Mouse (Mus musculus): ENCODE results near the gene Tnfrsf19. TPM values are rescaled to one million over a fixed set of nuclear protein-coding genes. Genes with fewer than 3 reads are reported as not detected.

Gene Tnfrsf19
- polyA plus RNA-seq (2015; fragmentation: Nextera tagmentation; extraction: Ambion mirVana): 17.0 and 18.9 TPM in 2 replicates

- Histone ChIP-seq H3K4me2 (replicated peaks; ENCODE audit: low read depth, low read length) (peak within 1 kb of the TSS; percentile 95), H3K27ac (ENCODE audit: low read length) (peak within 1 kb of the TSS; percentile 65), H3K4me3 (ENCODE audit: low read length) (peak within 1 kb of the TSS; percentile 57), H3K9me3 (ENCODE audit: low read length) (no peaks in the 10 kb centered on the region), H3K36me3 (ENCODE audit: insufficient read depth, low read length) (no peaks in the 10 kb centered on the region), H3K4me1 (ENCODE audit: insufficient read depth, low read length) (peaks cover 35% of the 10 kb centered on the region), H3K27me3 (ENCODE audit: insufficient read depth, low read length) (no peaks in the 10 kb centered on the region), H3K9ac (replicated peaks; ENCODE audit: low read length) (peak within 1 kb of the TSS; percentile 73)
- ATAC-seq (ENCODE audit: low FRiP score, low TSS enrichment): peak; percentile 92
- WGBS: under 1% methylated on average over 38 of the region's 38 CpGs
Measured at GRCm38 (mm10) chr14:61046091-61046681, at the start of gene Tnfrsf19. Gene Tnfrsf19, minus strand, starts transcription at chr14:61046490.

- Histone ChIP-seq H3K27me3 (ENCODE audit: insufficient read depth, low read length) (no peaks in the 10 kb centered on the region), H3K27ac (ENCODE audit: low read length) (no peak overlapping the region), H3K4me1 (ENCODE audit: insufficient read depth, low read length) (no peaks in the 10 kb centered on the region), H3K36me3 (ENCODE audit: insufficient read depth, low read length) (no peaks in the 10 kb centered on the region), H3K4me3 (ENCODE audit: low read length) (no peak overlapping the region), H3K9me3 (ENCODE audit: low read length) (no peaks in the 10 kb centered on the region), H3K9ac (replicated peaks; ENCODE audit: low read length) (no peak overlapping the region), H3K4me2 (replicated peaks; ENCODE audit: low read depth, low read length) (no peak overlapping the region)
- 77% methylated on average over 3 of the region's 3 CpGs for WGBS
- ATAC-seq (ENCODE audit: low FRiP score, low TSS enrichment): no peak
Measured at GRCm38 (mm10) chr14:61092073-61092472, 45.8 kb upstream of the Tnfrsf19 start.

- H3K27ac ChIP-seq (ENCODE audit: low read length): no peak overlapping the region
- no peaks in the 10 kb centered on the region for H3K4me1 ChIP-seq (ENCODE audit: insufficient read depth, low read length)
- H3K4me3 ChIP-seq (ENCODE audit: low read length): no peak overlapping the region
- WGBS: 82% methylated on average over 5 of the region's 5 CpGs
- H3K36me3 ChIP-seq (ENCODE audit: insufficient read depth, low read length): no peaks in the 10 kb centered on the region
- ATAC-seq (ENCODE audit: low FRiP score, low TSS enrichment): no peak
- H3K4me2 ChIP-seq (replicated peaks; ENCODE audit: low read depth, low read length): no peak overlapping the region
- no peak overlapping the region for H3K9ac ChIP-seq (replicated peaks; ENCODE audit: low read length)
- no peaks in the 10 kb centered on the region for H3K27me3 ChIP-seq (ENCODE audit: insufficient read depth, low read length)
- H3K9me3 ChIP-seq (ENCODE audit: low read length): no peaks in the 10 kb centered on the region
Measured at GRCm38 (mm10) chr14:61090955-61091354, 44.7 kb upstream of the Tnfrsf19 start.

- ATAC-seq (ENCODE audit: low FRiP score, low TSS enrichment): no peak
- H3K4me3 ChIP-seq (ENCODE audit: low read length): no peak overlapping the region
- no peak overlapping the region for H3K27ac ChIP-seq (ENCODE audit: low read length)
- no peak overlapping the region for H3K4me2 ChIP-seq (replicated peaks; ENCODE audit: low read depth, low read length)
- WGBS: 79% methylated on average over 8 of the region's 8 CpGs
- no peaks in the 10 kb centered on the region for H3K36me3 ChIP-seq (ENCODE audit: insufficient read depth, low read length)
- no peak overlapping the region for H3K9ac ChIP-seq (replicated peaks; ENCODE audit: low read length)
- no peaks in the 10 kb centered on the region for H3K9me3 ChIP-seq (ENCODE audit: low read length)
- no peaks in the 10 kb centered on the region for H3K27me3 ChIP-seq (ENCODE audit: insufficient read depth, low read length)
- no peaks in the 10 kb centered on the region for H3K4me1 ChIP-seq (ENCODE audit: insufficient read depth, low read length)
Measured at GRCm38 (mm10) chr14:61088187-61088586, 41.9 kb upstream of the Tnfrsf19 start.

- Histone ChIP-seq H3K36me3 (ENCODE audit: insufficient read depth, low read length) (no peaks in the 10 kb centered on the region), H3K9ac (replicated peaks; ENCODE audit: low read length) (no peak overlapping the region), H3K4me1 (ENCODE audit: insufficient read depth, low read length) (no peaks in the 10 kb centered on the region), H3K4me3 (ENCODE audit: low read length) (no peak overlapping the region), H3K9me3 (ENCODE audit: low read length) (no peaks in the 10 kb centered on the region), H3K4me2 (replicated peaks; ENCODE audit: low read depth, low read length) (no peak overlapping the region), H3K27me3 (ENCODE audit: insufficient read depth, low read length) (no peaks in the 10 kb centered on the region), H3K27ac (ENCODE audit: low read length) (no peak overlapping the region)
- 57% methylated on average over 3 of the region's 3 CpGs for WGBS
- ATAC-seq (ENCODE audit: low FRiP score, low TSS enrichment): no peak
Measured at GRCm38 (mm10) chr14:61085325-61085724, 39.0 kb upstream of the Tnfrsf19 start.

- Histone ChIP-seq H3K4me2 (replicated peaks; ENCODE audit: low read depth, low read length) (no peak overlapping the region), H3K27me3 (ENCODE audit: insufficient read depth, low read length) (no peaks in the 10 kb centered on the region; the same call in 1 of the 2 replicates), H3K27ac (ENCODE audit: low read length) (no peak overlapping the region), H3K4me1 (ENCODE audit: insufficient read depth, low read length) (no peaks in the 10 kb centered on the region), H3K4me3 (ENCODE audit: low read length) (no peak overlapping the region), H3K36me3 (ENCODE audit: insufficient read depth, low read length) (no peaks in the 10 kb centered on the region), H3K9me3 (ENCODE audit: low read length) (no peaks in the 10 kb centered on the region), H3K9ac (replicated peaks; ENCODE audit: low read length) (no peak overlapping the region)
- ATAC-seq (ENCODE audit: low FRiP score, low TSS enrichment): no peak
- 66% methylated on average over 1 of the region's 1 CpGs for WGBS
Measured at GRCm38 (mm10) chr14:61069555-61069954, 23.3 kb upstream of the Tnfrsf19 start.

- peaks cover 5% of the 10 kb centered on the region for H3K4me1 ChIP-seq (ENCODE audit: insufficient read depth, low read length)
- no peak overlapping the region for H3K4me3 ChIP-seq (ENCODE audit: low read length)
- no peak overlapping the region for H3K27ac ChIP-seq (ENCODE audit: low read length)
- WGBS: 42% methylated on average over 3 of the region's 3 CpGs
- no peak overlapping the region for H3K4me2 ChIP-seq (replicated peaks; ENCODE audit: low read depth, low read length)
- no peaks in the 10 kb centered on the region for H3K36me3 ChIP-seq (ENCODE audit: insufficient read depth, low read length)
- ATAC-seq (ENCODE audit: low FRiP score, low TSS enrichment): no peak
- H3K9ac ChIP-seq (replicated peaks; ENCODE audit: low read length): no peak overlapping the region
- no peaks in the 10 kb centered on the region for H3K9me3 ChIP-seq (ENCODE audit: low read length)
- H3K27me3 ChIP-seq (ENCODE audit: insufficient read depth, low read length): no peaks in the 10 kb centered on the region; the same call in 1 of the 2 replicates
Measured at GRCm38 (mm10) chr14:61061729-61062128, 15.4 kb upstream of the Tnfrsf19 start.

GRCm38 (mm10) chr14:61059316-61059945 is 13.1 kb upstream of the Tnfrsf19 start:
- Histone ChIP-seq H3K27me3 (ENCODE audit: insufficient read depth, low read length) (no peaks in the 10 kb centered on the region; the same call in 1 of the 2 replicates), H3K4me1 (ENCODE audit: insufficient read depth, low read length) (peaks cover 15% of the 10 kb centered on the region), H3K9ac (replicated peaks; ENCODE audit: low read length) (no peak overlapping the region), H3K36me3 (ENCODE audit: insufficient read depth, low read length) (no peaks in the 10 kb centered on the region), H3K27ac (ENCODE audit: low read length) (no peak overlapping the region), H3K4me2 (replicated peaks; ENCODE audit: low read depth, low read length) (no peak overlapping the region), H3K9me3 (ENCODE audit: low read length) (no peaks in the 10 kb centered on the region), H3K4me3 (ENCODE audit: low read length) (no peak overlapping the region)
- ATAC-seq (ENCODE audit: low FRiP score, low TSS enrichment): no peak
- WGBS: 77% methylated on average over 9 of the region's 9 CpGs

- peaks cover 6% of the 10 kb centered on the region; the same call in 1 of the 2 replicates for H3K9me3 ChIP-seq (ENCODE audit: low read length)
- H3K9ac ChIP-seq (replicated peaks; ENCODE audit: low read length): peak overlapping the region; percentile 52
Measured at GRCm38 (mm10) chr14:61056962-61057361, 10.7 kb upstream of the Tnfrsf19 start.

GRCm38 (mm10) chr14:61056445-61056844 is 10.2 kb upstream of the Tnfrsf19 start:
- H3K4me1 ChIP-seq (ENCODE audit: insufficient read depth, low read length): peaks cover 15% of the 10 kb centered on the region
- H3K9me3 ChIP-seq (ENCODE audit: low read length): peaks cover 6% of the 10 kb centered on the region; the same call in 1 of the 2 replicates
- peak overlapping the region; percentile 38 for H3K4me3 ChIP-seq (ENCODE audit: low read length)
- ATAC-seq (ENCODE audit: low FRiP score, low TSS enrichment): 0 out of 2 replicates have a peak, but pooled peaks have one; percentile 51
- no peak overlapping the region for H3K27ac ChIP-seq (ENCODE audit: low read length)
- no peaks in the 10 kb centered on the region; the same call in 1 of the 2 replicates for H3K27me3 ChIP-seq (ENCODE audit: insufficient read depth, low read length)
- no peaks in the 10 kb centered on the region for H3K36me3 ChIP-seq (ENCODE audit: insufficient read depth, low read length)
- 1% methylated on average over 16 of the region's 16 CpGs for WGBS
- H3K4me2 ChIP-seq (replicated peaks; ENCODE audit: low read depth, low read length): peak overlapping the region; percentile 60
- H3K9ac ChIP-seq (replicated peaks; ENCODE audit: low read length): peak overlapping the region; percentile 52

More at GRCm38 (mm10) chr14:61056962-61057361, 10.7 kb upstream of the Tnfrsf19 start:
- peaks cover 15% of the 10 kb centered on the region for H3K4me1 ChIP-seq (ENCODE audit: insufficient read depth, low read length)
- peak overlapping the region; percentile 38 for H3K4me3 ChIP-seq (ENCODE audit: low read length)
- no peak overlapping the region for H3K27ac ChIP-seq (ENCODE audit: low read length)
- peak overlapping the region; percentile 60 for H3K4me2 ChIP-seq (replicated peaks; ENCODE audit: low read depth, low read length)
- no peaks in the 10 kb centered on the region for H3K36me3 ChIP-seq (ENCODE audit: insufficient read depth, low read length)
- no peak for ATAC-seq (ENCODE audit: low FRiP score, low TSS enrichment)
- WGBS: 11% methylated on average over 11 of the region's 11 CpGs
- H3K27me3 ChIP-seq (ENCODE audit: insufficient read depth, low read length): no peaks in the 10 kb centered on the region; the same call in 1 of the 2 replicates

Measured in kidney, embryonic 16.5 days (tissue).